Mouse (Mus musculus): ENCODE data around the gene Mafg.
A peak's percentile ranks its signal among the peaks of the same experiment; 100 is the strongest.

Gene Mafg

DNA sequence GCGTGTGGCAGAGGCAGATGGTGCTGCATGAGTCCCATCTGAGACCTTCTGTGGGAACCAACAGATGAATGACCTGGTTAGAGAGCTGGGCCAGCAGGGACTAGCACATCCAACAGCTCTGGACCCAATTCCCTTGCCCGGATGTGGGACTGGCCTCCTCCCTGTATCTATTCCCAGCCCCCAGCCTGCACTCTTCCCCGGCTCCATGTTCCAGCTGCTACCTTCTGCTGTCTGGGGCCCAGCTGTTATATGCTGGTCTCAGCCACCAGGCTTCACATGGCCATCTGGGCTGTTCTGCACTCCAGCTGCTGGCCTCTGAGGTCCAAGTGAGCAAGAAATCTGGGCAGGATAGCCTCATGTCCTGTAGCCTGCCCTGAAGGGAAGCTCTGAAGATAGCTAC lies 32.0 kb upstream of the Mafg start:
- Histone ChIP-seq H3K4me1 (replicated peaks; ENCODE audit: low read depth, low read length) (peaks cover 91% of the 10 kb centered on the region), H3K9me3 (ENCODE audit: low read length) (no peaks in the 10 kb centered on the region), H3K27me3 (ENCODE audit: insufficient read depth, low read length) (no peaks in the 10 kb centered on the region), H3K36me3 (ENCODE audit: insufficient read depth, low read length) (no peaks in the 10 kb centered on the region), H3K4me3 (replicated peaks; ENCODE audit: low read length) (peak overlapping the region; percentile 43)
- TF ChIP-seq NANOG (IDR thresholded peaks at IDR 0.05; ENCODE audit: borderline replicate concordance, low read length): no peak
- TF ChIP-seq CTCF (conservative IDR thresholded peaks at IDR 0.05; ENCODE audit: low read length): no peak
- no peak for TF ChIP-seq POU5F1 (IDR thresholded peaks at IDR 0.05; ENCODE audit: borderline replicate concordance, low read length)

GRCm38 (mm10) chr11:120663714-120664113 lies 30.3 kb upstream of the Mafg start:
- H3K4me3 ChIP-seq (replicated peaks; ENCODE audit: low read length): peak overlapping the region; percentile 17; the same call in 1 of the 2 replicates
- TF ChIP-seq CTCF (conservative IDR thresholded peaks at IDR 0.05; ENCODE audit: low read length): no peak
- no peak for TF ChIP-seq POU5F1 (IDR thresholded peaks at IDR 0.05; ENCODE audit: borderline replicate concordance, low read length)
- peak; percentile 93 for TF ChIP-seq NANOG (IDR thresholded peaks at IDR 0.05; ENCODE audit: borderline replicate concordance, low read length)
- H3K4me1 ChIP-seq (replicated peaks; ENCODE audit: low read depth, low read length): peaks cover 83% of the 10 kb centered on the region
- H3K9me3 ChIP-seq (ENCODE audit: low read length): no peaks in the 10 kb centered on the region
- peaks cover 12% of the 10 kb centered on the region for H3K27me3 ChIP-seq (ENCODE audit: insufficient read depth, low read length)
- H3K36me3 ChIP-seq (ENCODE audit: insufficient read depth, low read length): 0 out of 2 replicates have a peak, but pooled peaks cover 3% of the 10 kb centered on the region

DNA sequence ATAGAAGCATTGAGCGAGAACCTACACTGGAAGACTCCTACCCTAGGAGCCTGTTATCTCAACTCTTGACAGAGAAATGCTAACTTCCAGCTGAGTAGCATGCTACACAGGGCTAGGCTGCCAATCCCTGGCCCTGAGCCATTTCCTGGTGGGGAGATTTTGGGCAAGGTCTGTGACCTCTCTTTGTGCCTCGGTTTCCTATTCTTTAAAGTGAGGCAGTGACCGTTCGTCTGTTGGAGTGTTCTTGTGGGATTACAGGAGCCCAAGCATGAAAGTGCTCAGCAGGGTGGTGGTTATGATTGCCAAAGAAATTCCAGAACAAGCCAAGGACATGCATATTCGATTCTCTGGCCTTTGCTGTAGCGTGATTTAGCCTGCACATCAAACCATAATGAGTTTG lies 29.4 kb upstream of the Mafg start:
- peaks cover 20% of the 10 kb centered on the region for H3K27me3 ChIP-seq (ENCODE audit: insufficient read depth, low read length)
- H3K4me1 ChIP-seq (replicated peaks; ENCODE audit: low read depth, low read length): peaks cover 83% of the 10 kb centered on the region
- TF ChIP-seq NANOG (IDR thresholded peaks at IDR 0.05; ENCODE audit: borderline replicate concordance, low read length) (no peak), CTCF (conservative IDR thresholded peaks at IDR 0.05; ENCODE audit: low read length) (no peak), POU5F1 (IDR thresholded peaks at IDR 0.05; ENCODE audit: borderline replicate concordance, low read length) (no peak)
- peak overlapping the region; percentile 89 for H3K4me3 ChIP-seq (replicated peaks; ENCODE audit: low read length)
- H3K9me3 ChIP-seq (ENCODE audit: low read length): no peaks in the 10 kb centered on the region
- peaks cover 12% of the 10 kb centered on the region for H3K36me3 ChIP-seq (ENCODE audit: insufficient read depth, low read length)

- TF ChIP-seq NANOG (IDR thresholded peaks at IDR 0.05; ENCODE audit: borderline replicate concordance, low read length) (no peak), CTCF (conservative IDR thresholded peaks at IDR 0.05; ENCODE audit: low read length) (no peak), POU5F1 (IDR thresholded peaks at IDR 0.05; ENCODE audit: borderline replicate concordance, low read length) (no peak)
- H3K9me3 ChIP-seq (ENCODE audit: low read length): no peaks in the 10 kb centered on the region
- peaks cover 27% of the 10 kb centered on the region for H3K27me3 ChIP-seq (ENCODE audit: insufficient read depth, low read length)
- H3K36me3 ChIP-seq (ENCODE audit: insufficient read depth, low read length): peaks cover 29% of the 10 kb centered on the region
- H3K4me1 ChIP-seq (replicated peaks; ENCODE audit: low read depth, low read length): peaks cover 83% of the 10 kb centered on the region
- H3K4me3 ChIP-seq (replicated peaks; ENCODE audit: low read length): peak within 1 kb of the TSS; percentile 89
Observed at GRCm38 (mm10) chr11:120661076-120661460, 27.7 kb upstream of the Mafg start, which contains the start of gene Notum. TSS of gene Notum (minus strand) at chr11:120661175.

- Histone ChIP-seq H3K4me1 (replicated peaks; ENCODE audit: low read depth, low read length) (peaks cover 83% of the 10 kb centered on the region), H3K9me3 (ENCODE audit: low read length) (no peaks in the 10 kb centered on the region), H3K4me3 (replicated peaks; ENCODE audit: low read length) (peak overlapping the region; percentile 89), H3K36me3 (ENCODE audit: insufficient read depth, low read length) (peaks cover 35% of the 10 kb centered on the region), H3K27me3 (ENCODE audit: insufficient read depth, low read length) (peaks cover 27% of the 10 kb centered on the region)
- TF ChIP-seq POU5F1 (IDR thresholded peaks at IDR 0.05; ENCODE audit: borderline replicate concordance, low read length) (no peak), NANOG (IDR thresholded peaks at IDR 0.05; ENCODE audit: borderline replicate concordance, low read length) (no peak), CTCF (conservative IDR thresholded peaks at IDR 0.05; ENCODE audit: low read length) (no peak)
Observed at GRCm38 (mm10) chr11:120660301-120661075, 27.1 kb upstream of the Mafg start.

DNA sequence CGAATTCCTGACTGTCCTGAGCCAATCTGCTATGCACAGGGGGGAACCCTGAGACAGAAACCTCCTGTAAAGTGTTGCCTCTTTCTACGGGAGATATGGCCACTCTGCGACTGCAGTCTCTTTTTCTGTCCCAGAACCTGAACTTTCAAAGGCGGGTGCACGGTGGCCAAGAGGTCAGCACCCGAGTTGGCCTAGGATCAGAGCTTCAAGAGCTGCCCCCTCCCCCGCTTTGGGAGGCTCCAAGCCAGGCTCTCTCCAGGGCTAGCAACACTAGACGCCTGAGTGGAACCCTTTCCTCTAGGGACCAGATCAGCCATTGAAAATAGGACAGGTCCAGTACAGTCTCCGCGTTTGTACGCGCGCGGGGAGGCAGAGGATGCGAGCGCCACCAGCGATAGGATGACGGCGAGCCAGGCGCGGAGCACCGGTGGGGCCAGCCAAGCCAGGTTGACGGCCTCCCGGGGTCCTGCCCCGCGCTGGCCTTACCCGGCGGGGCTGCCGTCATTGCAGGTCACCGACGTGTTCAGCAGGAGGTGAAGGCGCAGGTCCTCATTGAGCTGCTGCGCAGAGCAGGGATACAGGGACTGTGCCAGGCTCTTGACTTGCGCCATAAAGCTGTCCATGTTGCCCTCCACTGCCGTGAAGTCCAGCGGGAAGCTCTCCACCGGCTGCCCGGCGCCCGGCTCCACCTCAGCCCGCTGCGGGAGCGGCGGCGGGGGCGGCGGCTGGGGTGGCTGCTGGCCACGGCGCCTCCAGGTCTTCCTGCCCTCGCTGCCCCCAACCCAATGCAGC lies 26.3 kb upstream of the Mafg start:
- H3K27me3 ChIP-seq (ENCODE audit: insufficient read depth, low read length): peaks cover 27% of the 10 kb centered on the region
- TF ChIP-seq CTCF (conservative IDR thresholded peaks at IDR 0.05; ENCODE audit: low read length): no peak
- no peak for TF ChIP-seq POU5F1 (IDR thresholded peaks at IDR 0.05; ENCODE audit: borderline replicate concordance, low read length)
- no peak for TF ChIP-seq NANOG (IDR thresholded peaks at IDR 0.05; ENCODE audit: borderline replicate concordance, low read length)
- H3K9me3 ChIP-seq (ENCODE audit: low read length): no peaks in the 10 kb centered on the region
- H3K4me3 ChIP-seq (replicated peaks; ENCODE audit: low read length): peak overlapping the region; percentile 89
- peaks cover 78% of the 10 kb centered on the region for H3K4me1 ChIP-seq (replicated peaks; ENCODE audit: low read depth, low read length)
- H3K36me3 ChIP-seq (ENCODE audit: insufficient read depth, low read length): peaks cover 43% of the 10 kb centered on the region

GRCm38 (mm10) chr11:120658876-120659410 lies 25.5 kb upstream of the Mafg start:
- H3K9me3 ChIP-seq (ENCODE audit: low read length): no peaks in the 10 kb centered on the region
- peak overlapping the region; percentile 89 for H3K4me3 ChIP-seq (replicated peaks; ENCODE audit: low read length)
- no peak for TF ChIP-seq NANOG (IDR thresholded peaks at IDR 0.05; ENCODE audit: borderline replicate concordance, low read length)
- TF ChIP-seq CTCF (conservative IDR thresholded peaks at IDR 0.05; ENCODE audit: low read length): peak; percentile 53
- no peak for TF ChIP-seq POU5F1 (IDR thresholded peaks at IDR 0.05; ENCODE audit: borderline replicate concordance, low read length)
- peaks cover 79% of the 10 kb centered on the region for H3K4me1 ChIP-seq (replicated peaks; ENCODE audit: low read depth, low read length)
- peaks cover 50% of the 10 kb centered on the region for H3K36me3 ChIP-seq (ENCODE audit: insufficient read depth, low read length)
- peaks cover 27% of the 10 kb centered on the region for H3K27me3 ChIP-seq (ENCODE audit: insufficient read depth, low read length)

DNA sequence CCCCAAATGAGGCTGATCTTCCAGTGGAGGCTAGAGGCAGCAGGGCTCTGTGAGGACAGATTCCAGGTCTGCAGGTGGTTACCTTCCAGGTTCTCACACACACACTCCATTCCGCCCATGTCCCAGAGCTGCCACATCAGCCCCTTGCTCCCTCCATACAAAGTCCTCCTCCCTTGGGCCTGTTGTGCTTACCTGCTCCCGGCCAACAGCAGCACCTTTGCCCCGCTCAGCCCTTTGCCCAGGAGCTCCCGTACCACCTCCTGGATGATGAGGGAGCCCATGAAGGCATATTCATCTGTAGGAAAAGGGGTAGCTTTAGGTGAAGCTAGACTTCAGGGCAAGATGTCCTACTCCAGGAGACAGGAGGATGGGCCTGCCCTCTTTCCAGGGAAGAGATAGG lies 23.9 kb upstream of the Mafg start:
- no peaks in the 10 kb centered on the region for H3K9me3 ChIP-seq (ENCODE audit: low read length)

More for the DNA sequence above, 23.9 kb upstream of the Mafg start:
- H3K27me3 ChIP-seq (ENCODE audit: insufficient read depth, low read length): peaks cover 27% of the 10 kb centered on the region
- H3K4me3 ChIP-seq (replicated peaks; ENCODE audit: low read length): no peak overlapping the region
- peaks cover 62% of the 10 kb centered on the region for H3K36me3 ChIP-seq (ENCODE audit: insufficient read depth, low read length)
- H3K4me1 ChIP-seq (replicated peaks; ENCODE audit: low read depth, low read length): peaks cover 74% of the 10 kb centered on the region
- TF ChIP-seq CTCF (conservative IDR thresholded peaks at IDR 0.05; ENCODE audit: low read length): no peak
- TF ChIP-seq NANOG (IDR thresholded peaks at IDR 0.05; ENCODE audit: borderline replicate concordance, low read length): no peak
- TF ChIP-seq POU5F1 (IDR thresholded peaks at IDR 0.05; ENCODE audit: borderline replicate concordance, low read length): no peak

Measured in E14TG2a.4 (cell line).